Mouse (Mus musculus): Measurements from ENCODE around the gene Rpl19.

Rpl19 gene

DNA sequence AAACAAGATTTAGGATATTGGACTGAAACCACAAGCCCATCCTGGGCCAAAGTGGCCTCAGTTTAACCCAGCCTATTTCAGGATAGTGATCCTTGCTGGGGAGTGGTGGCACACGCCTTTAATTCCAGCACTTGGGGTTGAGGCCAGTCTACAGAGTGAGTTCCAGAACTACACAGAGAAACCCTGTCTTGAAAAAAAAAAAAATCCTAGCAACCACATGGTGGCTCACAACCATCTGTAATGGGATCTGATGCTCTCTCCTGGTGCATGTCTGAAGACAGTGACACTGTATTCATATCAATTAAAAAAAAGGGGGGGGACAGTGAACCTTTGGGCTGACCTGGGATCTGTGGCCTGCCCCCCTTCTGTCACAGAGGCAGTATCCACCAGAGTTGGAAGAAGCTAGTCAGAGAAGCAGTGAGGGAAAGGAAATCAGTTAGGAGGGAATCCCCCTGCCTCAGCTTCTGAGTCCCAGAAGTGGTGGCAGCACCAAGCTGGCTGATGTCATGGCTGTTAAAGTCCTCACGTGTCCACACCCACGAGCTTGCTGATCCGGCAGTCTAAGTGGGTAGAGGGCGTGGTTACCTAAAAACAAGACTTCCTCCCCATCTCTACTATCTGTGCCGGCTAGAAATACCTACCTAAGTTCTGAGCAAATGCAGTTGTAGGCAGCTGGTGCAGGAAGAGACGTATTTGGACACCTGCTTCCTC lies 27.5 kb upstream of the Rpl19 start:
- DNase-seq (ENCODE audit: low spot score), result no peak

DNA sequence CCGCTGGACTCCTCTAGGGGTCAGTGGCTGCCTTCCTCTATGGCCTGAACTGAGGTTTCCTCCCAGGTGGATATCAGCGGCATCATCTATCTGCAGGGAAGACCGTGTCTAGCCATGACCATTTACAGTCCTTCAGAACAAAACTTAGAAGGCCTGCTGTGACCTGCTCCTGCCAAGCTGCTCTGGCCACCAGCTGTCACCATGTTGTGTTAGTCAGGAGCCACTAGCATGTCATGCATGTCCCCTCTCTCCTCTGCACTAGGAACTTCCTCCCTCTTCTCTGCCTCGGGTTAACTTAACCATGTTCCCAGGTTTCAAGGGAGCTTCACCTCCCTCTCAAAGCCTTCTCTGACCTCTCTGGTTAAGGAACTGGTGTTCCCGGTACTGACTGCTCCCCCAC lies 26.8 kb upstream of the Rpl19 start:
- no peak for DNase-seq (ENCODE audit: low spot score)

DNA sequence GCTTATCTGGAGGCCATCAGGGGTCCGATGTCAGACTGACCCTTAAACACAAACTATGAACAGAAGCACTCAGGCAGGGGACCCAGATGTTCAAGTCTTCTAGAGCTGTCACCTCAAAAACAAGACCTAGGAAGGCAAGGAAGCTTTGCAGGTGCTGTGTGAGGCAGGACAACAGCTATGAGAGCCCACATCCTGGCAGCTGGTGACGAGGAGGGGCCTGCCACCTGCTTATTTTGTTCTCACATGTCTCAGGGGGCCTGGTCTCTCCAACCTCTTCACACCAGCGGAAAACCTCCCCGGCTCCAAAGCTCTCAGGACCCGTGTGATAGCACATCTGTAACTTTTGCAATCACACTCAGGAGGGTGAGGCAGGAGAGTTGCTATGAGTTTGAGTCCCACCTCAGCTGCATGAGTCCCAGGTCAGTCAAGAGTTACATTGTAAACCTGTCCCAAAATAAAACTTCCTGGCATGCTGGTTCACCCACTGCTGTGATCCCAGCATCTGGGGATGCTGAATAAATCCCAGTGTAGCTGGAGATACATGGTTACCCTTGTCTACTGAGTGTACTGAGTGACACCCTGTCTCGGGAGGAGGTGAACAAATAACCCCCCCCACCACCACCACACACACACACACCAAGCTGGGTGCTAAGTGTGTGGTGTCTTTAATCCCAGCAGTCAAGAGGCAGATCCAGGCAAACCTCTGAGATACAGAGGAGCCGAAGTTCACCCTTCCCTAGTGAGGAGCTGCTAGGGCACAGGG lies 26.0 kb upstream of the Rpl19 start:
- DNase-seq (ENCODE audit: low spot score), result no peak

DNA sequence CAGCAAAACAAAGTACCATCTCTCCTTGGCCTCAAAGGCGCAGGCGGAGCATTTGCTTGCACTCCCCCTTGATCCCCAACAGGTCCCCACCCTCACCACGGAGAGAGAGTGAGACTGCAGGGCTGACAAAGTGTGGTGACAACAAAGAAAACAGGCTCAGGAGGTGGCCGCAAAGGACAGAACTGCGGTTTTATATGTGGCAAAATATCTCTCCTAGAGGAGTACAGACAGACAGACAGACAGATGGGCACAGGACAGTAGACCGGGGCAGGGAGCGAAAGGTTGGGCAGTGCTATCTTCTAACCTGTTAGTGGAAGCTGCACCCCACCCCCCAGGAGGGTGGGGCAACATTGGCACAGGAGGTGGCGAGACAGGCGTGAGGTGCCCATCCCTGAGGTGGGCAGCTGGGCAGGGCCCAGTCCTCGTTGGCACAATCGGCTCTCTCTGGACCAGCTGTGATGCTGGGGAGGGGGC lies 25.1 kb upstream of the Rpl19 start:
- no peak for DNase-seq (ENCODE audit: low spot score)

DNA sequence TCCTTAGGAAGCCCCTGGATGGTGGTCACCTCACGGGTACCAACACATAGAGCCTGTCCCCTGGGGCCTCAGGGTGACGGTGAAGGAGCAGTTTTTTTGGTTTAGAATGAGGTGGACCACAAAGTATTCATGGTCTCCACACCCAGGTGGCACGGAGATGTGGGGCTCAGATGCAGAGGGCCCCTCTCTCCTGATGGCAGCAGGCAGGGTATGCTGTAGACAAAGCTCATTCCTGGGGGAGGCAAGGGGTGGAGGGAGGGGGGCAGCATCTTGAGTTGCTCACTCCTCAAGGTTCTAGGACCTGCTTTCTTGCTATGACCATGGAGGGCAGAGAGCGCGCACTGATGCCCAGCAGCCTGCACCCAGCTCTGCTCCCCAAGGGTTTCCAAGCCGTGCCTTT lies 24.5 kb upstream of the Rpl19 start:
- DNase-seq (ENCODE audit: low spot score), result no peak

DNA sequence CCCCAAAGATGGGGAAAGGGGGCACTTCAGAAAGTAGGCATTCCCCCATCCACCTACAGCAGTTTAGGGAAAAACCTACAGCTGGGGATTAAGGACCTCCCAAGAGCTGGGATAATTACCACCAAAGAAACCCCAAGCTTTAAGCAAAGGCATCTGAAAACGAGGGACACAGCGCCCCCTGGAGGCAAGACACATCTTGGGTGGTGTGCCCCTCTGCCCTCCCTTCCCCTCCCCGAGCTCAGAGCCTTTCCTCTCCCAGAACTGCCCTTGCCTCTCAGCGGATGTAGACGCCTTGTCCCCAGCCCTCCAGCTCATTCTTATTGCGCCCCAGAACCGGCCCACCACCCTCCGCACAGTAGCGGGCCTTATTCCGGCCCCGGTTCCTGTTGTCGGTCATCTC lies 23.9 kb upstream of the Rpl19 start:
- peak; percentile 68 for DNase-seq (ENCODE audit: low spot score)

DNA sequence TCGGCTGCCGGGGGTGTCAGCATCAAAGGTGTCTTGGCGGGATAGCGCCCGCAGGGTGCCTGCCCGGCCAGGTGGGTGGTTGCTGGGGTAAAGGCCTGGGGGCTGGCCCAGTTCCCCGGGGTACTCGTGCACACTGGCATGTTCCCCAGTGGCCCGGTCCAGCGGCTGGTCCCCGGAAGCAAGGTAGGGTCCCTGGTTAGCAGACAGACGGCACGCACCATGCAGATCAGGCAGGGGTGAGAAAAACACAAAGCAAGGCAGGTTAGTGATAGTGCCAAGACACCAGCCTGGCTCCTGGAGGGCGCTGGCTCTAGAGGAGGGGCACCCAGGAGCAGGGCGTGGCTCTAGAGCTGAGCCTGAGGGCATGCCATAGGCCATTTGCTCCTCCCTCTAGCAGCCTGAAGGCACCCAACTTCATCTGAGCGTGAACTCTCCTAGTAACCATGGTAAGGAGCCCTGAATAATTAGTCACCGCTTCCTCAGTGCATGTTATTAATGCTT lies 23.3 kb upstream of the Rpl19 start:
- DNase-seq (ENCODE audit: low spot score), result no peak

DNA sequence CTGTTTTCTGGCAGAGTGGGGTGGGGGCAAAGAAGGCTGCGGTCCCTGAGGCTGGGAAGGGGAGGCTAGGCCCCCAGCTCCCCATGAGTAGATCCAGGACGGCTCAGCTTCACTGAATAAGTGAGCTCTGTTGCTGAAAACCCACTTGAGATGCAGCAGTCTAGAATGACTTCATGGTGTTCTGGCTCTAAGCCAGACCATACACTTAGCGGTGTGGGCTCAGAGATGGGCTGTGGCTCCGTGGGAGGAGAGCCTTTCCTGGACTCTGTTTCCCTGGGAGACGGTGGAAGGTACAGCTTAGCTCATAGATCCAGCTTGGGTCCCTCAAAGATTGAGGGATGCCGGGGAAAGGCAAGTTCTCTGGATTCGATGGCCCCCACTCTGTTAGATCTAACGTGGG lies 22.3 kb upstream of the Rpl19 start:
- no peak for DNase-seq (ENCODE audit: low spot score)

DNA sequence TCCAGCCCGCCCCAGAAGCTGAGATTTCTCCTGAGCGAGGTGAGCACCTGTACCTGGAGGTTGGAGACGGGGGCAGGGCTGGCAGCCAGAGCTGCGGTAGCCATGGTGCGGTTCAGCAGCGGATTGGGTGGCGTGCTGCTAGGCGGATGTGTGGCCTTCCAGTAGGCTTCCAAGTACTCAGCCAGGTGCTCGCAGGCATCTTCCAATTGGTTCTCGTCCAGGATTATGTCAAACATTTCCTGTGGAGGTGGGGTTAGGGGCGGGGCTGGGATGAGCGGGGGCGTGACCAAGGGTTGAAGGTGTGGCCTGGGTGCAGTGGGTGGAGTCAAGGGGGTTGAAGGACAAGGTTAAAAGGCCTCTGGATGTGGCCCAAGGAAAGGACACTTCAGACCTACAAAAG lies 21.4 kb upstream of the Rpl19 start:
- DNase-seq (ENCODE audit: low spot score), result no peak

DNA sequence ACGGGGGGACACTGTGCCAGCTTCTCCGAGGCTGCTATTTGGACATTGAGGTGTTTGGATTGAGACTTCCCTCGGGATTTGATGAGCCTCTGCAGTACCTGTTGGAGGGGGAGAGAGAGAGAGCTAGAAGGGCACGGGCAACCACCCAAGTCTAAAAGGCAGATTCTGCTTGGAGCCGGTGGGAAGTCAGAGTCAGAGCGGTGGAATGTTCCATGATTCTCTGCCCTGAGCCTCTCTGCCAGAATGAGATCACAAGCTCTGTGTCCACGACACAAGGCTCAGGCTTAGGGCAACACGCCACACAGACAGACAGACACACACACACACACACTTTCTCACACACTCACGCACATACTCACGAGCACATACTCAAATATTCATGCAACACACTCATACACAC lies 20.8 kb upstream of the Rpl19 start:
- DNase-seq (ENCODE audit: low spot score), result no peak

DNA sequence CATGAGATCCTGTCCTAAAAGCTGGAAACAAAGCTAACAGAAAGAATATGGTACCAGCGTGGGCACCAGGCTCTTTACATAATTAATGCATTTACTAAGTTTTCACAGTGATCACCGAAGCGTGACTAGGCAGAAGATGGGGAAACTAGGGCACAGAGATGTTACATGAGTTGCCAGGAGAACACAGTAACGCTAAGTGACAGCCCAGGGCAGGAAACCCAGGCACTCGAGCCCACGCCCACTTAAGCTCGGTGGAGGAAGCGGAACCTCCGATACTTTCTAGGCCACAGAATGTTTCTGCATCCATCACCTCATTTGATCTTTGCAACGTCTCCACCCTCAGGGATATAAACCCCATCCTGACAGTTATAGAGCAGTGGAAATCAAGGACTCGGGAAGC lies 18.4 kb upstream of the Rpl19 start:
- DNase-seq (ENCODE audit: low spot score), result no peak

DNA sequence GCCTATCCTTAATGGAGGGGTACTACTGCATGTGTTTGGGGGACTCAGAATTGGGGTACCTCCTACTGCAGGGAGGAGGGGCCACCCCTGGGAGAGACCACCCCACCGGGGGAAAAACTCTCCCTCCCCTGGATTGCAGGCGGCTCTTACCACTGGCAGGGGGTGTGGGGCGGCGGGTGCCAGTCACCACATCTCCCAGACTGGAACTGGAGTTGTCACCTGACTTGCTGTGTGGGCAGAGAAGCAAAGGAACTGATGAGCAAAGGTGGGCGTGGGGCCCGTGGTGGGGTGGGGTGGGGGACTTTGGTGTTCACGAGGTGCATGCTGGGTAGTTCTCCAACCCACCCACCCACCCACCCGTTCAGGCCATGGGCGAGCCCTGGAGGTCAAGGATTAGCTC lies 14.8 kb upstream of the Rpl19 start:
- no peak for DNase-seq (ENCODE audit: low spot score)

DNA sequence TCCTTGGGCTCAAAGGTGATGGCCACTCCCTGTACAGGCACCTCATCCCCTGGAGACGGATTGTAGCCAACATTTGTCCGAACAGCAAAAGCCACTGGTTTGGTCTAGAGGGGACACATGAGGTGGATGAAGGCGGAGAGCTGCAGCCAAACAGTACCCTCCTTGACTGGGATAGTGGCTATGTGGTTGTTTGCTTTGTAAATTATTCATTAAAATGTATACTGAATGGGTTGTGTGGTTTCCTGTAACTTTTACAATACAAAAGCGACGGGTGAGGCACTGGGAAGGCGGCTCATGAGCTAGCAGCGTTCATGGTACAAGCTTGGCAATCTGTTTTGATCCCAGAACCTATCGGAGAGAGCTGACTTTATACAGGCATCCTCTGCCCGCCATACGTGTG lies 13.7 kb upstream of the Rpl19 start:
- DNase-seq (ENCODE audit: low spot score), result no peak

DNA sequence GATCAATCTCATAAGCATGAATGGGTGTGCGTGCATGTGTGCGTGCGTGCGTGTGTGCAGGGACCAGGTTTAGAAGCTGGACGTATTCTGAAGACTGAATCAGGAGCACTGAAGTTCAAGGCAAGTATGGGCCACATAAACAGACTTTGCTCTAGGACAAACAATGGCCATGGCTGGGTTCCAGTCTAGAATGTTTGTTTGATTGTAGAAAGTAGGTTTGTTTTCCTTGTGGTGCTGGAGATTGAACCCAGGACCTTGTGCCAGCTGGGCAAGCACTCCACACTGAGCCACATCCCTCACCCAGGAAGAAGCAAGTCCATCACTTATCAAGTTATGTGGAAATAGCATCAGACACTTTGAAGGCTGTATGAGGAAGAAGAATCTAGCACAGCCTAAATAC lies 10.3 kb upstream of the Rpl19 start:
- no peak for DNase-seq (ENCODE audit: low spot score)

DNA sequence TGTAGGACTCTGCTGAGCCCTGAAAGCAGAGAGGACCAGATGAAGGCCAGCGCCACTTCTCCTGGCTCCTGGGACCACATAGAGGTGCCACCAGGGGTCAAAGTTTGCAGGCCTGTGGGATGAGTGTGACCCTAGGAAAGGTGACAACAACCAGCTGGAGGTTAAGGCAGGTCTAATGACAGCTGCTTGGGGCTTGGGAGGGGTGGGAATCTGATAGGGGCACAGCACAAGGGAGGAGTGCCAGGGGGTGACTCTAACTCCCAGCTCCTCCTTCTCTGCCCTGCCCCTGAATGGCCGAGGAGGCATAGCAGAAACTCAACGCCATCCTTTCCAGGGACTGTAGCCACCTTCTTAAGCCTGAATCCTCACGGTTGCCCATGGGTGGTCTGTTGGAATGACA lies 9.7 kb upstream of the Rpl19 start:
- DNase-seq (ENCODE audit: low spot score), result no peak

DNA sequence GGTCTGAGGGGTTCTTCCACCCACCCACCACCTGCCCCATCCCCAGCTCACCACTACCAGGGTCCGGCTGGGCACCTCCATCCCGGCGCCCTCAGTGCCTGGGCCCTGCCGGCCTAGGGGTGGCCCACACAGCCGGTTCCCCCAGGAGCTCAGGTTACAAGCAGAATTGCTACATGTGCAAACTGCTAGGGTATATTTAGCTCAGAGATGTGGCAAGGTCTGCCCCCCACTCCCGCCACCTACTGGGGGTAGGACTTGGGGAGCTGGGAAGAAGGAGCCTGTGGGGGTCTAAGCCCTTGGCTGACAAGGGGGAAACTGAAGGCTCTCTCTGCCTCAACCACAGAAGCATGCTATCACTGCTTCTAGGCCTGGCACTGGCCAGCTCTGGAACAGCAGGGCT lies 8.3 kb upstream of the Rpl19 start:
- no peak for DNase-seq (ENCODE audit: low spot score)

DNA sequence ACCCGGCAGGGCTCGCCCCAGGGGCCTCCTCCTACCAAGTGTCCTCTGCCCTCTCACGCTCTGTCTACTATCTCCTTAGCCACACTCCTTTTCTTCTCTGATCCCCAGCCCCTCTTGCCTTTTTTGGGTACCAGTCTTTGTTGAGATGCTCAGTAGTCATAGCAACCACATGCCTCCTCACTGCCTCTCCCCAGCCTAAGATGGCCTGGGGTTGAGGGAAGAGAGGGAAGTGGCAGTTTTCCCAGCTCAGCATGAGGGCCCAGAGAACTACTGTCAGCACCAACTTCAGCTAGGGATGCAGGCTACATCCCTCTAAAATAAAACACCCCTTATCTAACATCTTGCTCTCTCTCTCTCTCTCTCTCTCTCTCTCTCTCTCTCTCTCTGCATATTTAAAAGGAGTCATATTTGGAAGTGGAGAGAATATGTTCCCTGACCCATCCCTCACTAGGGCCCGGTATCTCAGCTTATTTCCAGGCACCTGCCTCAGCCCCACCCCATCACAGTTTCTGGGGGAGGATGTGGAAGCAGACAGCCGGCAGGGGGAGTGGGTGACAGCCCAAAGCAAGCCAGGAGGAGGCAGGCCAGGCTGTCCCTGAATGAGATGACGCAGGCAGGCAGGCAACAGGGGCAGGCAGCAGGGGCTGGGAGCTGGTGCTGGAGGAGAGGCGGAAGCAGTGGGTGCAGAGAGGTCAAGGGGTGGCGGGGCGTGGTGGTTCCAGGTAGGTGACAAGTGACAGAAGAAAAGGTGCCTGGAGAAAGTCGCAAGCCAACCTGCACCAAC lies 7.5 kb upstream of the Rpl19 start:
- peak; percentile 39 for DNase-seq (ENCODE audit: low spot score)

DNA sequence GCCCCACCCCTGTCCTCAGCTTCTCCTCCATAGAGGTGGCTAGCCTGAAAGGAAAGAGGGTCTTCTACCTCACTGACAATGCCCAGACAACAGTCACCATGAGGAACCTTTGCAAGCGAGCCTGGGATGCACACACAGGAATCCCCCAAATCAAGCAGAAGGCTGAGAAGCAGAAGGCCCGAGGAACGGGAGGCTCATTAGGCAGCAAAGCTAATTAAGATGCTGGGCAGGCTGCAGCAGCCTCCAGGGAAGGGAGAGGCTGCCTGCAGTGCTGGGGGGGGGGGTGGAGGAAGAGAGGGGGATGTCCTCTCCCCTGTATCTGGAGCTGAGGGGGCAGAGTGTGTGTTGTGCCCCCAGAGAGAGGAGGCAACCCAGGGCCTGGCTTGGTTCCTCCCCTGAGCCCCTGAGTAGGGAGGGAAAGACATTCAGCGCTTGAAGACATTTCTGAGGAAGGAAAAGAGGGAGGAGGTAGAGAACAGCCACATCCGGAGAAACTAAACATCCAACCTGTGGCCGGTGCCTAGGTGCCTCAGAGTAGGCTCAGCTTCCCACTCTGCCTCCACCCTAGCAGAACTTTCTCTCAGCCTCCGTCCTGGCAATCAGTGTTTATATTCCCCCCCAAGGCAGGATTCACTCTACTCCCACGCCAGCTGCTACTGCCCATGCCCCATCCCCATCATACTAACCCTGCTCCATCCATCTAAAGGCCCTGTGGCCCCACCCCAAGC lies 6.5 kb upstream of the Rpl19 start:
- DNase-seq (ENCODE audit: low spot score), result no peak

DNA sequence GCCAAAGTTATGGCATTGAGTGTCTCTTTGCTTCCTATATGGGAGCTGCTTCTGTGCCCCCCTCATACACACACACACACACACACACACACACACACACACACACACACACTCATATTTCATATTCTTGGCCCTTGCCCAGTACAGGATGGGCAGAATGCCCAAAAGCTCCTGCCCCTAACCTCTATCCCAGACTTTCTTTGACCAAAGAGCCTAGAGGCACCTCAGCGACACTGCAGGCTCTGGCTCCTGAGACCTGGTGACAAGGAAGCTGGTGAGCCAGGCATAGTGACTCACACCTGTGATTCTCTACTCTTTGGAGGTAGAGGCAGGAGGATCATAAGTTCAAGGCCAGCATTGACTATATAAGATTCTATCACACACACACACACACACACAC lies 5.8 kb upstream of the Rpl19 start:
- no peak for DNase-seq (ENCODE audit: low spot score)

DNA sequence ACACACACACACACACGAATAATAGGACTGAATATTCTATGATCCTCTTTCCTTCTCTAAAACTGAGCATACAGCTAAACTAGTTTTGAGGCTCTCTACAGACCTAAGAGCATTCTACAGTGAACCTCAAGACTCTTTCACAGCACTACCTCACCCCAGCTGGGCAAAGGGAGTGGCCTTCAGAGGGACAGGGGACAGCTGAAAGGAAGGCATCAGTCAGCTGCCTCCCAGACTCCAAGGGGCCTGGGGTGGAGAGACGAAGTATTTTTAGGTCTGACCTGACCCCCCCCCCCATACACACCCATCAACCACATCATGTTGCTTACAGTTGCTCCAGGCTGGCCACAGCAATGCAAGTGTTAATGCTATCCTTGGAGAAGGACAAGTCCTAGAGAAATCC lies 5.4 kb upstream of the Rpl19 start:
- no peak for DNase-seq (ENCODE audit: low spot score)

DNA sequence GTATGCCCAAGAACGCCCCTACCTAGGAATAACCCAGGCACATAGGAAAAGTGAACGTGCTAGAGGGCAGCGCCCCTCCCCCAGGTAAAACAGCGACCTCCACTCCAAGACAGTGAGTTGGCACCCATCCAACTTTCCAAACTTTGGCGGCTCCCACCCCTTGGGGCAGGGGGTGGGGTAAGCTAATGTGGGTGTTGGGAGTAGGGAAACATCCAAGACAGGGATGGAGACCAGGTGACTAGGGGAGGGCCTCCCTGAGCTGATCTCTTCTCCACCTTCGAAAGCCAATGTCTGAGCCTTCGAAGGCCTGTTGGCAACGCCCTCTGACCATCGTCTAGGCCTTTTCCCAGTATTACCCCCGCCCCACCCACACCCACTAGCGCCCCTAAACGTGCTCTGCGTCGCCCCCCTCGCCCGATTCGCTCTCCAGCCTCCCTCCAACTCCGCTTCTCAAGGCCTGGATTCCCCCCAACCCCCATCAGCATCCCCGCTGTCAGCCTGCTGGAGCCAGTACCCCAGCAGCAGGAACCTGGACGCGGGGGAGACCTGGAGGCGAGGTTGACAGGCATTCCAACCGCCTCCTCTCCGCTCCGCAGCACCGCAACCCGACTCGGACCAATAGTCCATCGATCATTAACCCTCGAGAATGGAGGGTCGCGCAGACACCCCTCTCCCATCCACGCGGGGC lies 4.8 kb upstream of the Rpl19 start:
- peak; percentile 52 for DNase-seq (ENCODE audit: low spot score)

DNA sequence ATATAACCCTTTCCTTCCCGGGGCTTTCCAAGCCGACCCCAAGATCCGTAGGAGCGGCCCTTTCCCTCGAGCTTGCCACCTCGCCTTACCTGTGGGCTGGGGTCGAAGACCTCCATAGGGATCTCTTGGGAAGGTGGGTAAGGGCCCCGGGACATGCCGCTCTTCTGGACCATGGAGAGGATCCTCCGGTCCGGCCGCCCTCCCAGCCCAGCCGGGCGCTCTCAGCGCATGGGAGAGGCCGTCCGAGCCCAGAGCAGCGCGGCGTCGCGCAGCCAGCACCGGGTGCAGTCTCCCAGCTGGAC lies 4.3 kb upstream of the Rpl19 start:
- DNase-seq (ENCODE audit: low spot score), result no peak
